Mouse (Mus musculus): ENCODE measurements around the gene Robo3.

GRCm38 (mm10) chr9:37460043-37460960 is 27.3 kb upstream of the Robo3 start:
- no peak for TF ChIP-seq CTCF (IDR thresholded peaks at IDR 0.05; ENCODE audit: low read depth, low read length)
- TF ChIP-seq POLR2A (IDR thresholded peaks at IDR 0.05; ENCODE audit: insufficient read depth, low read length), result no peak
- no peak for TF ChIP-seq EP300 (IDR thresholded peaks at IDR 0.05; ENCODE audit: insufficient read depth, low read depth, low read length)
